Mouse (Mus musculus): ENCODE measurements around the gene Krtcap3. TPM values are rescaled to one million over a fixed set of nuclear protein-coding genes. Genes with fewer than 3 reads are reported as not detected.
"Not testable (repeated sequence)": the region's sequence is repeated elsewhere in the genome, so short reads cannot be mapped to it uniquely, and the experiment has no call there.

Krtcap3 gene
- total RNA-seq (2014; fragmentation: Nextera tagmentation) (1.6 and 19.8 TPM in 2 replicates), total RNA-seq (2017) (1.6 and 4.7 TPM in 2 replicates)

DNA sequence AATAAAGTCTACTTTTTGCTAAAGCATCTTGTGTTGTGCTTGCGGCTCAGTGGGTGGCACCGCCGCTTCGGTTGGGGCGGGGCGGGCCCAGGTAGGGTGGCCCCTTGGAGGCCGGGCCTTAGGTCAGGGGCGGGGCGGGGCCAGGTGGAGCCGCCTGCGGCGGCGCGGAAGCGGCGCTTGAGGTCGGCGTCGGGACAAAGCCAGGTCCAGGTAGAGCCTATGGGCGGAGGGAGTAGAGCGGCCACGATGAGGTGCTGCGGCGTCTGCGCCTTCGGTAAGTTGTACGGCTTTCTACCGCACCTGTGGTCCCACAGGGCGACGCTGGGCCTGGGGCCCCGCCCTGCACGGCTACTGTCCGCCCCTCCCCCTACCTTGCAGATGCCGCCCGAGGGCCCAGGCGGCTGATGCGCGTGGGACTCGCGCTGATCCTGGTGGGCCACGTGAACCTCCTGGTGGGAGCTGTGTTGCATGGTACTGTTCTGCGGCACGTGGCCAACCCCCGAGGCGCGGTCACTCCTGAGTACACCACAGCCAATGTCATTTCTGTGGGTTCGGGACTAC lies at the start of gene Krtcap3:
Krtcap3 (plus strand) TSS at position 151 of the 561 bp plus-strand sequence.
- ATAC-seq (replicated peaks; ENCODE audit: poor library complexity, severe bottlenecking): 0 out of 2 replicates have a peak, but pooled peaks have one; percentile 6

DNA sequence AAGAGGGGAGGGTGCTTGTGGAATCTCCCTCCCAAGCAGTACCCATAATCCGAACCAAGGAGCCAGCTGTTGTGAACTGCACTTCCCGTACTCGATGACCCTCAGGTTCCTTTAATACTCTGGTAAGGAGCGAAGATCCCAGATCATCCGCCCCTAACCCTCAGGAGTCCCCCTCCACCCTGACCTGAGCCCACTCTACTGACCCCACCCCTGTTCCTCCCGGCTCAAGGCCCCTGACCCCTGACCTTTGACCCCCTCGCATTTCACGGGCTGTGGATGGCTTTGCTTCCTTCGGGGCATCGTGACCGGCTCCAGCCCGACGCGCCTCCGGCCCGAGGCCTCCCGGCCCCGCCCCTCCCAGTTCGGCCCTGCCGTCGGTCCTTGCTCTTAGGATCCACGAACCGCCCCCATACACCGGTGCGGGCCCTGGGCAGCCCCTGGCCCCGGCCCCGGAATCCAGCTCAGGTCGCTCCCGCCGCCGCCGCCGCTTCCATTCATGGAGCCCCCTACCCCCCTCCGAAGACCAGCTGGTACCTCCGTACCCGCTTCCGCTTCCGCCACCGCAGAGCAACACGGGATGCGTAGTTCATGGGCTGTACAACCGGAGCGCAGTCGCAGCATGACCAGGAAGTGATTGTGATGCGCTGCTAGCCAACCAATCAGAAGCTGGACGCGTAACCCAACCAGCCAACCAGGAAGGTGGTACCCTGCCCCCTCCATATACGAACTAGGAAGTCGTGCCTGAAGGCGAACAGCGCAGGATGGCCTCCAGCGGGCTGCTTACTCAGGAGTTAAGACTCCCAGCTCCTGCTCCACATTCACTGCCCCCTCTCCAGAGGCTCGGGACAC lies 49.5 kb upstream of the Krtcap3 start, which contains the start of gene Zfp513:
Zfp513 (minus strand) TSS at position 562 of the 849 bp plus-strand sequence.
- peak; percentile 95 for ATAC-seq (replicated peaks; ENCODE audit: poor library complexity, severe bottlenecking)

DNA sequence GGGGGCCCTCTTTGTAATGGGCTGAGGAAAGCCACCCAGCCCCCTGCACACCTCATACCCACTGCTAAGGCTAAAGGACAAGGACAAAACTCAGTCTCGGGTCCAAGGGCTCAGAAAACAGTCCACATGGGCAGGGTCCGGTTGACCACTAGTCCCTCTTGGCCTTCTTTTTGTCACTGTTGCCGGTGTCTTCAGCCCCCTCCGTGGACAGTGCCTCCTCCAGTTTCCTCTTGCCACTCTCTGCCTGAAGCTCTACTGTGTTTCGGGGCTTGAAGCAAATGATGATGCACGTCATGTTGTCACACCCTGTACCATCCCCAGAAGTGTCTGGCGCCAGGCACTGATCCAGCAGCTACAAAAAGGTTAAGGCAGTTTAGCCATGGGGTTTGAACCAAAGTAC lies 48.6 kb upstream of the Krtcap3 start:
- ATAC-seq (replicated peaks; ENCODE audit: poor library complexity, severe bottlenecking): no peak

GRCm38 (mm10) chr5:31203866-31204265 lies 47.6 kb upstream of the Krtcap3 start:
- ATAC-seq (replicated peaks; ENCODE audit: poor library complexity, severe bottlenecking): no peak

DNA sequence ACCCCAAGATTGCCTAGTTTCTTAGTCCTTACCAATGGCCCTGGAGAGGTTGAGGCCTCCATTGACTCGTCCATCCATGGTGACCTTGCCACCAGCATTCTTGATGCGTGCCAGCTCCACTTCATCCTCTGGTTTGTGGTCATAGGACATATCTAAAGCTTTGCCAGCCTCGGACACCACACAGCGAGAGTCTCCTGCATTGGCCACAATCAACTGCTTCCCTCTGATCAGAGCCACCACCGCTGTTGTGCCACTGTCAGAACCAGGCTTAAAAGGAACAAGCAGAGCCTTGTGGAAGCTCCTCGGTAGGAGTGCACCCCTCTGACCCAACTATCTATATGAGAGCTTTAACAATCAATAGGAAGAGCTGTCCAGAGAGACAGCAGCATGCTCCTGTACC lies 47.1 kb upstream of the Krtcap3 start:
- ATAC-seq (replicated peaks; ENCODE audit: poor library complexity, severe bottlenecking): no peak

DNA sequence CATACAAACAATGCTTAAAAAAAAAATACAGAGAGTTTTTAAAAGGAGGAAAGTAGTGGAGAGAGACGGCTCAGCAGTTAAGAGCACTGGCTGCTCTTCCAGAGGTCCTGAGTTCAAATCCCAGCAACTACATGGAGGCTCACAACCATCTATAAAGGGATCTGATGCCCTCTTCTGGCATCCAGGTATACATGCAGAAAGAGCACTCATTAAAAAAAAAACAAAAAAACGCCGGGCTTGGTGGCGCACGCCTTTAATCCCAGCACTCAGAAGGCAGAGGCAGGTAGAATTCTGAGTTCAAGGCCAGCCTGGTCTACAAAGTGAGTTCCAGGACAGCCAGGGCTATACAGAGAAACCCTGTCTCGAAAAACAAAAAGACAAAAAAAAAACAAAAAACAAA lies 34.9 kb upstream of the Krtcap3 start:
- ATAC-seq (replicated peaks; ENCODE audit: poor library complexity, severe bottlenecking): not testable (repeated sequence)

DNA sequence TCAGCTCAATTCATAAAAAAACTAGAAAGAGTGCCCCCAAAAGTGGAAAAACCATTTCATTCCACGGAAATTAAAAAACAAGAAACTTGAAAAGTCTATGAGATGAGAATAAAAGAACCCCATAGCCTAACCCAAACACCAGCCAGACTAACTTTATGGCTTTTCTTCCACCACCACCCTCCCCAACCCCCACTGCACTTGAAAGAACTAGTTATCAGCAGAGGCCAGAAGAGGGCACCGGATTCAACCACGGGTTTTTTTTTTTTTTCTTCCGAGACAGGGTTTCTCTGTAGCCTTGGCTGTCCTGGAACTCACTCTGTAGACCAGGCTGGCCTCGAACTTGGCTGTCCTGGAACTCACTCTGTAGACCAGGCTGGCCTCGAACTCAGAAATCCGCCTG lies 33.2 kb upstream of the Krtcap3 start:
- ATAC-seq (replicated peaks; ENCODE audit: poor library complexity, severe bottlenecking): no peak

DNA sequence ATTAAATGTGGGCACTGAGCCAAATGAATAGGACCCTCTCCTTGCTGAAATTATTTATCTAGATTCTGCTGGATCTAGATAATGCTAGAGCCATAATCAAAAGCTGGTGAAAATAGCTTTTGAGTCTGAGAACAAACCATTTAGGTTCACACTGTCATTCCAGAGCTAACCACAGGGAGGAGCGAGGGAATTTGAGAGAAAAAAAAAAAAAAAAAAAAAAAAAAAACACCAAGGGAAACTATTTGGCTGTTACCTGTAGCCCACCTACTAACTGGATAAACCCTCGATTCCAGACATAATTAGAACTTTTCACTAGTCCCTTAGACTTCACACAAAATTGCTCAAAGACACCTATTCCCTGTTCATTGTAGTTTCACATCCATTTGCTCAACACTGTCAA lies 32.4 kb upstream of the Krtcap3 start:
- no peak for ATAC-seq (replicated peaks; ENCODE audit: poor library complexity, severe bottlenecking)

DNA sequence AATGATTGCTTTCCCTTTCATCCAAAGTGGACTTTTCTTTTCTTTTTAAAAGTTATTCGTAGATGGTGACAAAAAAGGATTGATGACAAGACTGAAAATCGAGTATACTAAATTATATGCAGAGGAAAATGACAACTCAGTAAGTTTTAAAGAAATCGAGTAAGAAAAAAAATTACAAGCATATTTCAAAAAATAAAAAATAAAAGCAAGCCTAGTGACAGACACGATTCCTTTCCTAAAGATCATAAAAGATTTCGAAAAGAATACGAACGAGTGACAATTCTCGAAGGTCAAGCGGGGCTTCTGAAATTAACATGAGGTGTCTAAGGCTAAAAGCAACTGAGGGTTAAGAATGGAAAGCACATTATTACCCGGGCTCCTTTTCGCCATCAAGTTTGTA lies 32.0 kb upstream of the Krtcap3 start:
- no peak for ATAC-seq (replicated peaks; ENCODE audit: poor library complexity, severe bottlenecking)

- ATAC-seq (replicated peaks; ENCODE audit: poor library complexity, severe bottlenecking): peak; percentile 33
These were observed 31.5 kb upstream of the Krtcap3 start for GRCm38 (mm10) chr5:31219911-31220447.

- ATAC-seq (replicated peaks; ENCODE audit: poor library complexity, severe bottlenecking): peak; percentile 93
These were observed 30.8 kb upstream of the Krtcap3 start, which contains the start of gene Ppm1g for GRCm38 (mm10) chr5:31220448-31221303. Gene Ppm1g (minus strand): TSS chr5:31220687.

GRCm38 (mm10) chr5:31221304-31221945 lies 30.1 kb upstream of the Krtcap3 start:
- ATAC-seq (replicated peaks; ENCODE audit: poor library complexity, severe bottlenecking): 0 out of 2 replicates have a peak, but pooled peaks have one; percentile 13

DNA sequence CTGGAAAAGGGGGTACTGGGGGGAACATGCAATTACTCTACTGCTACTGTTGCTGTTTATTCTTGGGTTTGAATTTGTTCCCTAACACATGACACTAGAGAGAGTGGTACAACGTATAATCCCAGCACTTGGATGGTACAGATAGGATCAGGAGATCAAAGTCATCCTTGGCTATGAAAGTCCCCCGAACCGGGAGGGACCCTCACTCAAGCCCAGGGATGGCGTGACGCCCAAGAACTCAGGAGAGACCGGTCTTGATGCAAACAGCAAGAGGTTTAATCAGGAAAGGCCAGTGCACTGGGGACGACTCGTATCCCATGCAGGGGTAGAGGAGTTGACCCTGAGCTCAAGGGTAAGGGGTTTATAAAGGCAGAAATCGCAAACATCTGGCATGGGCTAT lies 28.8 kb upstream of the Krtcap3 start:
- no peak for ATAC-seq (replicated peaks; ENCODE audit: poor library complexity, severe bottlenecking)

DNA sequence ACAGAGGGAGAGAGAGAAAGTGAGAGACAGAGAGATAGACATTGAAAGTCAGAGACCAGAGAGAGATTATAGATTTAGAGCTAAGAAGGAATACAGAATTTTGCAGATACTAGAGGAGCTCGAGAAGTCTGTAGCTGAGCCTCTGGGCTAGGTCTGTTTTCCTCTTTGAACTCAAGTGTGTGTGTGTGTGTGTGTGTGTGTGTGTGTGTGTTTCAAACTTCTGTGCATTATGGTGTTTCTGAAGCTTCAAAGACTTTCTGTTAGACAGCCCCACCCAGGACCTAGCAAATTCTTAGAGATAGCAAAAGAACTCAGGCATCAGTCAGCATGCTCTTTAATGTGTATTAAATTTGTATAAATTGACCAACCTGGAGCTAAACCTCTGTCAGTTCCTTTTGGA lies 24.9 kb upstream of the Krtcap3 start:
- ATAC-seq (replicated peaks; ENCODE audit: poor library complexity, severe bottlenecking): no peak

GRCm38 (mm10) chr5:31240637-31241521 lies 10.6 kb upstream of the Krtcap3 start, which contains the start of the genes Nrbp1 and Gm9970:
Gene Nrbp1 (plus strand): TSS chr5:31240864.
Gene Gm9970 (minus strand): TSS chr5:31241232.
- peak; percentile 95 for ATAC-seq (replicated peaks; ENCODE audit: poor library complexity, severe bottlenecking)

GRCm38 (mm10) chr5:31241522-31242034 lies 9.9 kb upstream of the Krtcap3 start:
- peak; percentile 4 for ATAC-seq (replicated peaks; ENCODE audit: poor library complexity, severe bottlenecking)

- no peak for ATAC-seq (replicated peaks; ENCODE audit: poor library complexity, severe bottlenecking)
These were observed 9.3 kb upstream of the Krtcap3 start for GRCm38 (mm10) chr5:31242191-31242590.

GRCm38 (mm10) chr5:31250716-31251115 lies 775 bp upstream of the Krtcap3 start:
- no peak for ATAC-seq (replicated peaks; ENCODE audit: poor library complexity, severe bottlenecking)
